Mouse (Mus musculus): ENCODE results near the gene Cep89.

Cep89 gene

GRCm38 (mm10) chr7:35396542-35397168 is at the start of gene Cep89, which contains the start of gene Faap24:
Gene Cep89 (plus strand): TSS chr7:35397035.
Gene Faap24 (minus strand): TSS chr7:35396836.
- DNase-seq = peak; percentile 82 to 87

DNA sequence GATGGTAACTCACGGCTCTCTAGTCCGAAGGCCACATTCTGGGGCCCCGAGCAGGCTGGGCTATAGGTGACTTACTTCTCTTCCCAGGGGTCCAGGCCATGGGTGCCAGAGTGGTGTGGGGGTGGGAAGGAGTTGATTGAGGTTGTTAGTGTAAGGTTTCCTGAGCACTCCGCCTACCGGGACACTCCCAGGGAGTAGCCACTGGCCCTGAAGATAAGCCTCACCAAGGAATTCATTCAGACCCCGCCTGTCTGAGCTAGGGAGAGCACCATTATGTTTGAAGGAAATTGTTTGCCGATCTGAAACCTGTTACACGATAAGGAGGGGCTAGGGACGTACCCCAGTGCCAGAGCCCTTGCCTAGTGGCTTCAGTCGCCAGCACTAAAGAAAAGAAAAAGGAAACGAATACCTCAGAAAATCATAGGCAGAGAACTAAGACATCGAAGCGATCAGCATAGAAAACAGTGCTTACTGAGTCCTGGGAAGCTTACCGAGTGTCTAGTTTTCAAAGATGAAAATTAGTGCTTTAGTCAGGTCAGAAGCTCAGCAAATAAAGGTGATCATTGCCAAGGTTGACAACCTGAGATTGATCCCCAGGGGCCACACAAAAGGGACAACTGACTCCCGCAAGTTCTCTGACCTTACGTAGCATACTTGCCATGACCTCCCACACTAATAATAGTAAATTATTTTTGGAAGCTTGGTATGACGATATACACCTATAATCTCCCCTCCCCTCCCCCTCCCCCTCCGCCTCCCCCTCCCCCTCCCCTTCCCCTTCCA is 48.7 kb upstream of the Cep89 start:
- DNase-seq = no peak

DNA sequence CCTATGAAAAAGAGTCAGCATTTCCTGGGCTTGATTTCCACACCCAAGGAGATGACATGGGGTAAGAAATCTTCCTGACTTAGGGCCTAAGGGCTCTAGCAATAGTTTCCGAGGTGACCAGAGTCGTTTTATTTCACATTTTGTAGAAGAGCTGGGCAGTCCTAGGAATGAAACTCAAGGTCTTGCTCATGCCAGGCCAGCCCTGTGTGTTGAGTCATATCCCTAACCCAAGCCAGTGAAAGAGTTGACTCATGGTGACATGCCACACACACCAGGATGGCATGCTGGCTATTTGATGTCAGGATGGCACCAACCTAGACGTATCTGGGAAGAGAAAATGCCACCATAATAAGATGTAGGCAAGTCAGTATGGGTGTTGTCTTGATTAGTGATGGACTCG is 47.8 kb upstream of the Cep89 start:
- DNase-seq = no peak

DNA sequence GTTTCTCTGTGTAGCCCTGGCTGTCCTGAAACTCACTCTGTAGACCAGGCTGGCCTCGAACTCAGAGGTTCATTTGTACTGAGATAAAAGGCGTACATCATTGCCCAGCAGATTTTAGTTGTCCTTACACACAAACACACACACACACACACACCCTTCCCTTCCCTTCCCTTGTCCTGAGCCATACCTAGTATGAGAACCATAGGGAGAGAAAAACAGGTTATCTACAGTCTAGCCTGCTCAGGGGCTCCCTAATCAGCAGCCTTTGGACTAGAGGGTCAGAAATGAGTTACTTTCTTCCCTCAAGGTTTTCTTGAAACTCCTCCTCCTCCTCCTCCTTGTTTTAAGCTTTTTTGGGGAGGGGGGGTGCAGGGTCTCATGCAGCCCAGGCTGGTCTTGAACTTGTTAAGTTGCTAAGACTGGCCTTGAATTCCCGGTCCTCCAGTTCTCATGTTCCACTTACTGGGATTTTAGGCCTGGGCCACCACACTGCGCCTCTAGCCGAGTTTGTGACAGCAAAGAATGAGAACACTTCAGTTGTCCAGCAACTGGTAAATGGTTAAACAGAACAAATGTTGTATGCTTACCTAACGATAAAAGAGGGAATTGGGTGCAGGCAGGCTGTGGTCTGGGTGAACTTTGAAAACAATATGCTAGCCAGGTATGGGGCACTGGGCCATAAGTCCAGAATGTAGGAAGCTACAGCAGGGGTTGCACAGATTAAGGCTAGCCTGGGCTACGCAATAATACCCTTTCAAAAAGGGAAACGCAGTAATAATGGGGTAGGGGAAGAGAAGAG is 46.8 kb upstream of the Cep89 start:
- no peak for DNase-seq

DNA sequence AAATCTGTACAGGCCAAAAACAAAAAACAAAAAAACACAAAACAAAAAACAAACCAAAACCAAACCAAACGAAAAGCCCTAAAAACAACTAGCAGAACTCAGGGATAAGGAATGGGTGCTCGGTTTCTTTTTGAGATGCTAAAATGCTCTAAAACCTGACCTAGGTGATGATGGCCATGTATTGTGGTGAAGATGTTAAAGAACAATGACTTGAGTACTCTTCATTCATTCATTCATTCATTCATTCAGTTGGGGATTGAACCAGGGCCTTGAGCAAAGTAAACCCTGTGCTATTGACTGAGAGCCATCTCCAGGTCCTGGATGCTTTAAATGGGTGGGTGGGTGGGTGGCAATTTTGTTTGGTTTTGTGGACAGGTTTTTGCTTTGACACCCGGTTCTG is 45.7 kb upstream of the Cep89 start:
- no peak for DNase-seq

- no peak for DNase-seq
Observed at GRCm38 (mm10) chr7:35353306-35353705, 43.5 kb upstream of the Cep89 start.

DNA sequence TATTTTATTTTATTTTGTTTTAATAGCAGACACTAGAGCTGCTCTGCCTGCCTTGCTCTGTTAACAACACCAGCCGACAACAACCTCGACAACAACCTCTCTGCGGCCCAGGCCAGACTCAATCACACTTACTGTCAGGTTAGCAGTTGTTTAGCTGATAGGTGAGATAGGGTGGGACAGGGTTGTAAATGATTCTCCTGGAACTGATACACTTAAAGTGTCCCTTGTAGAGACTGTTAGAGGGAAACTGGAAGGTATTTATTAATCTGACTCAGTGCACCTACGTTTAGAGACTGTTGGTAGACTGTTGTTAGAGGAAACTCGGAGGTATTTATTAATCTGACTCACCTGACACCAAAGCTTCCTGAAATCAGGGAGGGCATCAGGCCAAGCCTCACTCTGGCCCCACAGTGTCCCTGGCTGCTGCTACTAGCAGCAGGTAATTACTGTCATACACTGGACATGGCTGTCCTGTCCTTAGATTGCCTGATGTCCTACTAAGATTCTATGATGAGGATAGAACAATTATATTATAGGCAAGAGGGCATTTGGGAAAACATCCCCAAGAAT is 41.4 kb upstream of the Cep89 start:
- no peak for DNase-seq

- no peak for DNase-seq
Observed at GRCm38 (mm10) chr7:35357621-35358020, 39.2 kb upstream of the Cep89 start.

- DNase-seq = no peak
Observed at GRCm38 (mm10) chr7:35362253-35362652, 34.6 kb upstream of the Cep89 start.

DNA sequence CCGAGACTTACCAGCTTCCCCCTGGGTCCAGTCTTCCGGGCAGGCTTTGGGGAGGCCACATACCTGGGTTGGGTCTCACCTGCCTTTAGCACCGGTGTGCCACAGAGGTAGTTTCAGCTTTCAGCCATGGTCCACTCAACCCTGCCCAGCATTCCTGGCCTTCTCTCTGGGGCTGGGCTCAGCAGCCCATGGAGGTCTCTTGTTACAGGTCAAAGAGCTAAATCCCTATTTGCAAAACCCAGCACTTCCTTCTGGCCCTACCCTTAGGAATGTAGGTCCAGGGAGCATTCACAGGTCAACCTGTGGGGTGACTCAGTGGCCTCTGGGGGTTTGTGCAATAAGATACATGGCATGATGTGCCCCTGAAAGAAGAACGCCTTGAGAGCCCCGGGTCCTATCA is 34.0 kb upstream of the Cep89 start:
- DNase-seq = no peak

DNA sequence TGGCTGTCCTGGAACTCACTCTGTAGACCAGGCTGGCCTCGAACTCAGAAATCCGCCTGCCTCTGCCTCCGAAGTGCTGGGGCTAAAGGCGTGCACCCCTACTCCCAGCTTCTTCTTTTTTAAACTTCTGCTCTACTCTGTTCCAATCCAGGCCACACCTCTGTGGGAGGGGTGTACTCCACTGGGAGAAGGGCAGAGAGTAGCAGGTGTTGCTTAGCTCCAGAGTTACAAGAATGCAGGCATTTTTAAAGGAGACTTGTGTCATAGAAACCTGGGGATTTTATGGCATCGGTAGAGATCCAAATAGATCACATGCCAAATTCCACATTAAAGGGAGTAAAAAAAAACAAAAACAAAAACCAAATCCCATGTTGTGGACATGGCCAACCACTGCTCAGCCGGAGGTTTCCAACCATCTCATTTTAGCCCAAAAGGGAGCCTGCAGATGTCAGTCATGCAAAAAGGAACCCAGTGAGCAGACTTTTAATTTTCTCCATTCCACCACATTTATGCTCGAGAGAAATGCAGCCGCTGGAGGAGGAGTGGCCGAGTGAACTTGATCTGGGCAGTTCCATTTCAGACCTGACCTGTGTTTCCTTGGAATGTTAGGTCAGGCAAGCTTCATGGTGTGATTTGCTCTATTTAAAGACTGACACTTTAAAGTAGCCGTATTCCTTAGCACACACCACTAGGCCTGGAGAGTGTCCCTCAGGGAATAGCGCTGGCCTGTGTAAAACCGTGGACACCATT is 31.5 kb upstream of the Cep89 start:
- no peak for DNase-seq

GRCm38 (mm10) chr7:35371096-35371495 is 25.7 kb upstream of the Cep89 start:
- DNase-seq = no peak

DNA sequence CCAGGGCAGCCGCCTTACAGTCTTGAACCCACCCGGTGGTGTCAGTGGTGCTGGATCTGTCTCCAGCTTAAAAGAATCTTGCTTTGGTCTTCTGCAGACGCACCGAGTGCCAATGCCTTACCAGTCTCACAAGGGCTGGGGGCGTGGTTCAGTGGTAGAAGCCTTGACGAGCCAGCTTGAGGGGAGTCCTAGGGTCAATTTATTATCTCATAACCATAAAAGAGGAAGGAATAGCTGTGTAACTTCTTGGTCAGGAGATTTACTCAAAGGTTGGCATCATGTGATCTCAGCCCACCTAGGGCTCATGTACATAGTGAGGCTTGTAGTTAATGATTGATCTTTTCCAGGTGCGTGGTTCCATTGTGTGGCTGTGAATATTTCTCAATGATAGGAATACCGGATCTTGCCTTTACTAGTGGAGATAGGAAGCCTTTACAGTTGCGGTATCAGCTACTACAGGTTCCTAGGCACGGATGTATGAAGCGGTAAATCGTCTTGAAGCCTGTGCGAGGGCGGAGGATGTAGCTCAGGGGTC is 24.3 kb upstream of the Cep89 start:
- no peak for DNase-seq

- DNase-seq = no peak
Observed at GRCm38 (mm10) chr7:35373146-35373989, 23.5 kb upstream of the Cep89 start.

GRCm38 (mm10) chr7:35374265-35374664 is 22.6 kb upstream of the Cep89 start:
- DNase-seq = no peak

- DNase-seq = no peak
Observed at GRCm38 (mm10) chr7:35376623-35377022, 20.2 kb upstream of the Cep89 start.

DNA sequence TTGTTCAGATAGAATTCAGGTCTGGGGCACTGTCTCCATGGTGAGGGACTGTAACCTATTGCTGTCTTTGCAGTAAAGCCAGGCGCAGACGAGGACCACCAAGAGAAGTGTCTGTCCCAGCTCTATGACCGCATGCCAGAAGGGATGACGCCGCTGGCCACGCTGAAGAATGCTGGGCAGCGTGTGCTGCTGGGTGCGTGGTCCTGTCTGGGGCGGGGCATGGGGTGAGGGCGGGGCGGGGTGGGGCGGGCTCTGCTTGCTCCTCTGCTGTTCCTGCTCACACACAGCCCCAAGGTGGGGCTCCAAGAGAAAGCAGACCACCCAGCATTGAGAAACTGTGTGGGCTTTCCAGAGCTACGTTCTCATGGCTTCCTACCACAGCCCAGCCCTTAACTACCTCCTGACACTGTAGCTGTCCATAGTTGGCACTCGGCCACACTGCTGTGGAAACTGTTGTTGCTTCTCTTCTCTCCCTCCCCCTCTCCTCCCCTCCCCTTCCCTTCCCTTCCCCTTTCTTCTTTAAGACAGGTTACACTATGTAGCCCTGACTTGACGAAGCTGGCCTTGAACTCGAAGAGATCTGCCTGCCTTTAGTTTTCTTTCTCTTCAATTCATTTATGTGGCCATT is 17.2 kb upstream of the Cep89 start:
- DNase-seq = no peak

DNA sequence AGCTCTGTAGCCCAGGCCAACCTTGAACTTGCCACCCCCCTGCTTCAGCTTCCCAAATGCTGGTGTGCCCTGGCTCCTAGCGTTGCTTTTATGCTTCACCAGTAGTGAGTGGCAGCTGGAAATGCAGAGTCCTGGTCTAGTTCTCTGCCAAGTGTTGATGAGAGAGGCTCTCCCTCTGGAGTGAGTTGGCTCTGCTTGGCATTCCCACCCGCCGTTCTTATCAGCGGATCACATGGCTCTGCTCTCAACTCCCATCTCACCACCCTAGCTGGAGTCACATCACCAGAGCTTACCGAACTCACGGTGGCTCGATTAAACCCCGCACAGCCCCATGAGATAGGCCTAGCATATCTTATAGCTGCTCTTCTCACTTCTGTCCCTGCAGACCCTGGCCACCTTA is 16.5 kb upstream of the Cep89 start:
- DNase-seq = no peak

- DNase-seq = no peak
Observed at GRCm38 (mm10) chr7:35381861-35382260, 15.0 kb upstream of the Cep89 start.

DNA sequence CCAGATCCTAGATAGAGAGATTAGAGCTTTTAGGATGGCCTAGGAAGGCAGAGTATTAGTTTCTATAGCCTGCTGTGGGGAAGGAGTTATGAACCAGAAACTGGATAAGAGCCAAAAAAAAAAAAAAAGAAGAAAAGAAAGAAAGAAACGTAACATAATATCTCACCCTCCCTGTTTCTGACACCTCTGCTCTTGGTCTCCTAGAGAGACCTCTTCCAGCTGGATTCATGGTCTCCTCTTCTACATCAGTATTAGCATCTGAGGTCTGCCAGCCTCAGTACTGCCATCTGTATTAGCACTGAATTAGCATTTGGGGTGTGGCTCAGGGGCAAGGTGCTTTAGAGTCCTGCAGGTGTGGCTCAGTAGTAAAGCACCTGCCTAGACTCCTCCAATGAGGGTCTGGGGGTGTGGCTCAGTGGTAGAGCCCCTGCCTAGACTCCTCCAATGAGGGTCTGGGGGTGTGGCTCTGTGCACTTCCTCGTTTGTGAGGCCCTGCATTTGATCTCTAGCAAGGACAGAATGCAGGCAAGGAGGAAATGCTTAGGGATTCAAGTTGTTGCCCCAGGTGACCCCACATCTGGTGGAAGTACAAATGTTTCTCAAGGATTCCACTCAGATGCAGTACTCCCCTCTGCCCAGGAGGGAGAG is 14.0 kb upstream of the Cep89 start:
- no peak for DNase-seq

All from spleen, adult 18-20 months (tissue).